Mouse (Mus musculus) cerebellum, adult 2 months (tissue): ENCODE results near the gene Klhl28.

Source experiments
- CTCF ChIP-seq: fragments of 200-500 bp; IDR thresholded peaks from 2 replicates; pipeline ENCODE4 v1.5.1; 2011; ENCODE audit warnings: low read depth, mild to moderate bottlenecking, control low read depth, low read length, moderate library complexity, borderline replicate concordance; ENCODE audit not compliant: insufficient read depth
- POLR2A ChIP-seq: fragments of 200-500 bp; IDR thresholded peaks from 2 replicates; pipeline ENCODE4 v1.6.1; 2011; ENCODE audit warnings: low read length, control low read depth, borderline replicate concordance; ENCODE audit not compliant: insufficient read depth

- TF ChIP-seq CTCF, result no peak
- no peak for TF ChIP-seq POLR2A
Observed at GRCm38 (mm10) chr12:64903186-64903585, 62.1 kb downstream of the Klhl28 start.
